Mouse (Mus musculus) embryo, embryonic 9.5 days (tissue): ENCODE measurements around the gene Rwdd2b.

Experiments used
- DNase-seq: peaks from one replicate; pipeline ENCODE4 v3.0.0-alpha.2; 2017; ENCODE audit errors: extremely low spot score

Rwdd2b gene

DNA sequence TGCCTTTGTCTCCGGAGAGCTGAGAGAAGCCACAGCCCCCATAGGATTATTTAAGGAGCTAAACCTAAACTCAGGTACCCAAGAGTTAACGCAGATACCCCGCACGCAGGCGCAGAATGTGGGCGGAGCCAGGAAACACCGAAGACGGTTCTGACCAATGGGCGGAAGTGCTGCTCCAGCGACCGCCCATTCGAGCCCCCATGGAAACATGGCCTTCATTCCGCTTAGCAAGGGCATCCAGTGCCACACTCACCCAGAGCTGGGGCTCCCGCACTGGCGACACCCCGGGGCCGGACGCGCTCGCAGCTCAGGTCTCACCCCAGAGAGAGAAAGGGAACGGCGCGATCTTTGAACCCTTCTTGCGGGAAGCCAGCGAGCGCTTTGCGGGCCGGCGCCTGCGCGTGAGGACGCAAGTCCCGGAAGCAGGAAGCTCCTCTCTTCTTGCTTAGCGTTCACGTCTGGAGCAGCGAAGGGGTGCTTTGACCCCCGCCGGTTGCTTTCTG lies at the start of gene Rwdd2b:
TSS of gene Rwdd2b (minus strand) at position 390 of the 503 bp plus-strand sequence.
- peak; percentile 91 for DNase-seq

DNA sequence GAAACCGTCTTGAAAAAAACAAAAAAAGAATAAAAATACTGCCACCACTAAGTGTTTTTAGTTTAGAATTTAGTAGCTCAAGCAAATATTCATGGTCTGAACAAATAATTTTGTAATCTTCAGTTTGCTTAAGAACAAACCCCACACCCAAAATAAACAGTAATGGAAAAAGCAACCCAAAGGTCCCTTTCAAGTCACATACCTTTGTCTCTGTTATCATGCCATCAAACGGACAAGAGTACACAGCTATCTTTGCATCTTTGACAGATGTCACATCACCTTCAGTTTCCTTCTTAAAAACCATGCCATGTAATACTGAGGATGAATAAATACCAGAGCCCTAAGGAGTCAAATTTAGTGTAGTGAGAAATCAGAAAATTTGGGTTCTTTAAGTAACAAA lies 48.2 kb upstream of the Rwdd2b start:
- DNase-seq: no peak

DNA sequence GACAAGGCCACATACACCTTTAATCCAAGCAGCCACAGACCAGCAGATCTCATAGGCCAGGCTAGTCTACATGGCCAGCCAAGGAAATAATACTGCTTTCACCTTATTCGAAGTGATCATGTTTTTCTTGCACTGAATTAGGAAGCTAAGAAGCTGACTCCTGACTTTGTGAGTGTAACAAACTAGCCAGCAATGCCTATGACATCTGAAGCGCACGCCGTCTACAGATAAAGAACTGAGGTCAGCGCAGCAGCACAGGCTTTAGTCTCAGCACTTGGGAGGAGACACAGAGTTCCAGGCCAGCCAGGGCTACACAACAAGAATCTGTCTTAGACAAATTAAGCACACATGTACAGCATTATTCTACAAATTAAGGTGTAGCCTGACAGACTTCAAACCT lies 46.4 kb upstream of the Rwdd2b start:
- no peak for DNase-seq

DNA sequence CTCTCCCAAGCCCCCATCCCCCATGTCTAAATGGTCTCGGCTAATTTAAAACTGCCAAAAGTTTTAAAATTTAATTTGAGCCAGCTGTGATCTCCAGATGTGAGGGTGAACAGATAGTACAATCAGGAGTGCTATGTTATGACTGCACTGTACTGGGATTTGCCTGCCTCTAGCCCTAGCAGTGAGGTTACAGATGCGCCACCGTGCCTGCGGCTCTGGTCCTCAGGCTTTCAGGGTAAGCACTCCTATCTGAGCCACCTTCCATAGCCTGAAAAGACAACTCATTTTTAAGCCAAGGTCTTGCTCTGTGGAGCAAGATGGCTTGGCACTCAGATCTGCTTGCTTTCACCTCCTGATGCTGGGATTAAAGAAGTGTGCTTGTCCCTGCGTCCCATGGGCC lies 44.0 kb upstream of the Rwdd2b start:
- DNase-seq: no peak

DNA sequence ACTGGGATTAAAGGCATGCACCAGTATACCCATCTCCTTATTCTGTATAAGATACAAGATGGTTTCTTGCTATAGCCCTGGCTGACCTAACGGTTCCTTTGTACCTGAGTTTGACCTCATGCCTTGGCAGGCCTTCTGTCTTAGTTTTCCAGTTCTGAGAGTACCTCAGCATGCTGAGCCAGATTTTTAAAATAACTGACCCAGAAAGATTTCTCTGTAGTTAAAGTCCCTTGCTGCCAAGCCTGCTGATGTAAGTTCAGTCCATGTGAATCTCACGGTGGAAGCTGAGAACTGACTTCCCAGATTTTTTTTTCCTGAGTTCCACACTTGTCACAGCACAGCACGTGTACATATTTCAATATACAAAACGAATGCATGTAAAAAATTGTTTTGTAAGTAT lies 30.2 kb upstream of the Rwdd2b start:
- no peak for DNase-seq

DNA sequence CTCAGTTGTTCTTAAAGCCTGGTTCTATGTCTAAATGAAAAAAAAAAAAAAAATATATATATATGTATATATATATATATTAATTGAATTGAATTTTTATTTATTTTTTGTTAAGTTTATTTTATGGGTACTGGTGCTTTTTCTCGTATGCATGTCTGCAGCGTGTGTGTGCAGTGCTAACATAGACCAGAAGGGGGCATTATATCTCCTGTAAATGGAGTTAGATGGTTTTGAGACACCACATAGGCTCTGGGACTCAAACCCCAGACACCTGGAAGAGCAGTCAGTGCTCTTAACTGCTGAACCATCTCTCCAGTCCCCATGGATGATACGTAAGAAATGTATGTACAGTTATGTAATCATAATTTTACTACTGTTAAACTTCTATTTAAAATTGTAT lies 18.4 kb upstream of the Rwdd2b start:
- DNase-seq: no peak

DNA sequence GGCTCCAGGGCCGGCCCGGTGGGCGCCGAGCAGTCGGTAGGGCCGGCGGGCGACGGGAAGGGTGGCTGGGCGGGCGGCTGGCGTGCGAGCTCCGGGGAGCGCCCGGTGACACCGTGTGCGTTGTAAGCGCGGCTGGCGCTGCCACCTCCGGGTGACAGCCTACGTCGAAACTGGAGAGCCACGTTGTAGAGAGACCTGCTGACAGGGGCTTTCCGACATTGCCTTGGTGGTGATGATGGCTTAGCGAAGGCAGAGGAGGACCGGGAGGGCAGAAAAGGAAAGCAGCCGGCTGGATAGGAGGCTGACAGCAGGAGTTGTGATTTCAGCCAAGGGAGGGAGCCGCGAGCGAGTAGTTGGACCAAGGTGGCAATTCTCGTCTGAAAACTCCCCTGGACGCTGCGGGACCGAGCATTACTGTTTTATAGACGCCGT lies 14.8 kb upstream of the Rwdd2b start:
- DNase-seq: no peak

DNA sequence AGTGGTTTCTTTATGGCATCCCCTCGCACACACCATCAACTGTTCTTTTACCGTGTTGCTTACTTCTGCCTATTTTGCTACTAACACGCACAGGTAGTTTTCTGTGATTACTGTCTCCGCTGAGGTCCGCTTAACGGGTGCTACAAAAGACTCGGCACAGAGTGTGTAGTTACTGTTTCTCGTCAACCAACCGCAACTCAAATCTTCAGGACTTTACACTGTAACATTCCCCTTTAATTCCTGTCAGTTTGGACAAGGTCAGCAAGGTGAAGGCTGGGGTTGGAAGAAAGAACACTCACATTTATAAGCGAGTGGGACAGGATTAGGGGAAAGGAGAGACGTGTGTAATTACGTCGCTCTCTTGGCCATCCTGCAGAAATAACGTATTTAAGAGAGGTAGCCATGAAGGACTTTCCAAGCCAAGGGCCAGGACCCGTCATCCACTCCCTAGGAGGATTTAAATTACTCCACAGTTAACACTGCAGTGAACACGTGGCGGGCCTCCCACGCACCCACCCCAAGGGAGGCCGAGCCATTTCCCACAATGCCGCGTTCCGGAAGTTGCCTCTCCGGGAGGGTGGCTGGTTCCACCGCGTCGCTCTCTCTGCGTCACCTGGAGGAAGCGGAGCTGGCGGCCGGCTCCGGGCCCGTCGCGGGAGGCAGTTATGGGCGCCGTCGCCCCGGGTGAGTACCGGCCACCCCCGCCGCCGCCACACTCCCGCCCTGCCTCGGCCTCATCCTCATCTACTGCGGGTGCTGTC lies 14.2 kb upstream of the Rwdd2b start, which contains the start of gene Usp16:
TSS of gene Usp16 (plus strand) at position 285 of the 761 bp plus-strand sequence.
- peak; percentile 88 for DNase-seq

DNA sequence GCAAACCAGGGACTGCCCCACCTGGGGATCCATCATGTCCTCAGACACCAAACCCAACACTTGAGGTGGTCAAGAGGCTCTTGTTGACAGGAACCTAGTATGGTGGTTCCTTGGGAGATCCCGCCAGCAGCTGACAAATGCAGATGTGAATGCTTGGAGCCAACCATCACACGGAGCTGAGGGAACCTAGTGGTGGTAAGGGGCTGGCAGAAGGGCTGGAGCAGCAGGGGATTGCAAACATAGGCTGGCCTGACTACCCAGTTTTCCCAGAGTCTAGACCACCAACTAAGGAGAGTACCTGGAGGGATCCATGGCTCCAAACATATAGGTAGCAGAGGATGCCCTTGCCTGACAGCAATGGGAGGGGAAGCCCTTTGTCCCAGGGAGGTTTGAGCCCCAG lies 12.9 kb upstream of the Rwdd2b start:
- no peak for DNase-seq

DNA sequence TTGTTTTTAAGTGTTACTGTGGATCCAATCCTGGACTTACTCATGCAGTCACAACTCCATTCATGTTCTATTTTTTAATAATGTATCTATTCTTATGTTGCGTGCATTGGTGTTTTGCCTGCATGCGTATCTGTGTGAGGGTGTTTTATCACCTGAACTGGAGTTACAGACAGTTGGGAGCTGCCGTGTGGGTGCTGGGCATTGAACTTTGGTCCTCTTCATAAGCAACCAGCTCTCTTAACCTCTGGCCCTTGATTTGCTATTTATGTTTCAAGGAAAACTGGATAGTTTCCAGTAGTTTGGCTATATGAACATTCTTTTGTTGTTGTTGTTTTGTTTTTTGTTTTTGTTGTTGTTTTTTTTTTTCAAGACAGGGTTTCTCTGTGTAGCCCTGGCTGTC lies 5.2 kb upstream of the Rwdd2b start:
- no peak for DNase-seq

DNA sequence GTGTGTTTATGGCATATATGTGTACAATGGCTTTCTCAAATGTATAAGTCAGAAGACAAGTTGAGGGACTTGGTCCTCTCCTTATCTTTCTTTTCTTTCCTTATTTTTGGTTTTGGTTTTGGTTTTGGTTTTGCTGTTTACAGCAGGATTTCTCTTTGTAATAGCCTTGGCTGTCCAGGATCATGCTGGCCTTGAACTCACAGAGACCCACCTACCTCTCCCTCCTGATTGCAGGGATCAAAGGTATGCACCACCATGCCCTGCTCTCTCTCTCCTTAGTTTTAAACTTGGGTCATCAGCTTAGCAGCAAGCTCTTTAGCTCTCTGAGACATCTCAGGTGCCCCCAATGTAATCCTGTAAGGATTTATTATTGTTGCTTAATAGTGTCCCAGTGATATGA lies 4.7 kb upstream of the Rwdd2b start:
- no peak for DNase-seq

DNA sequence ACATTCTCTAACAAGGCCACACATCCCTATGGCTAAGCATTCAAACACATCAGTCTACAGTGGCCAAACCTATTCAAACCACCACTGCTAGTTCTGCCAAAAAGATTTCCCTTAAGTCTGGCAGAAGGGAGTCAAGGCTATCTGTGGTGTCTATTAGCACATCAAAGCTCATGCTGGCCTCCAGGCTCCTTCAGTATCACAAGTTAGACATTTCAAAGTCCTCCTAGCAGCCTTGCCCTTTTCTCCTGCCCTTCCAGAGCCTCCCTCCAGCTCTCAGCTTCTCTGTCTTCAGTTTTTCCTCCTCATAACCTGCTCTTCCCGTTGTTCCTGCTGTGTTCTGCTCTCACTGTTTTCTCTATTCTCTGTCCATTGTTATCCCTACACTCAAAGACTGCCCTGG lies 3.7 kb upstream of the Rwdd2b start:
- DNase-seq: no peak

DNA sequence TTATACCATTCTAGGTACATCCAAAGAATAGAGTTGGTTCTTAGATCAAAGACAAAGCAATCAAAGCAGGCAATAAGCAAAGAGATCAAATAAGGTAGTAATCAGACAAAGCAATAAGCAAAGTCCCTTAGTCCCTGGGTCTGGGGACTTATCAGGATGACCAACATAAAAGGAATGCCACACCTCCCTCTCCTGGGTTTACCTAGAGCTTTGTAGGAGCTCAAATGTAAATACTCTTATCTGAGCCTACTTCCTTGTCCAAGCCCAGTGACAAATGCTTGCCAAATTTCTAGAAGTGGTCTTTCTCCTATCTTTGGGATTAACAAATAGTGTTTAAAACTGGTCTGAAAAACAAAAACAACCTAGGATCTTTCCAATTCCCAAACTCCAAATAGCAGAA lies 2.9 kb upstream of the Rwdd2b start:
- DNase-seq: no peak

DNA sequence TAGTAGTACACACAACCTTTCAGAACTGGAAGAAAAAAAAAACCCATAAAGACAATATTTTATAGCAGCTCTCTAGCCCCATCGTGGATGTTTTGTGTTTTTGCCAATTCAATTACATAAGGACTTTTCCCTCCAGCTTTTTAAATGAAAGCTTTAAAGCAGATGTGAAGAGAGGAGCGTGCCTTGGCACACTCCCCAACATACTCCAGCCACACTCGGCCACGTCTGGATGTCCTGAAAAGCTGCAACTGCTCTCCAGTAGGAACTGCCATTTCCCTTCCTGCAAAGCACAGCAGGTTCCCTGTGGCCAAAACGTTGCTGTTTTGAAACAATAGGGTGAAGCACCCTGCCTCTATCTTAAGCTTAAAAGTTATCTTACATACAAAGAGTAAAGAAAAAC lies 1.9 kb upstream of the Rwdd2b start:
- DNase-seq: no peak

DNA sequence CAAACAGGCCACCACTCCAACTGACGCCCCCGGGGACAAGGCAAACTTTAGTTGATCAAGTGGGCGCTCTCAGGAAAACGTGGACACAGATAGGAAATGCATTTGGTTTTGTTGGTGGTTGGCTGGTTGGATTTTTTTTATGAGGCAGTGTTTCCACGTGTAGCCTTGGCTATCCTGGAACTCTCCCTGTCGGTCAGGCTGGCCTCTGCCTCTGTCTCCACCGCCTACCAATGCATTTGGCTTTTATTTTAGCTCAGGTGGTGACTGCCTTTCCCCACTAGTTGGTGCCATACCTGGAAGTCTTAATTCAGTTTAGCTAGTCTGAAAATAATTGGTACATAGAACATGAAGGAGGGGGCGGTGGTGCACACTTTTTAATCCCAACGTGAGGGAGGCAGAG lies 716 bp upstream of the Rwdd2b start:
- no peak for DNase-seq

DNA sequence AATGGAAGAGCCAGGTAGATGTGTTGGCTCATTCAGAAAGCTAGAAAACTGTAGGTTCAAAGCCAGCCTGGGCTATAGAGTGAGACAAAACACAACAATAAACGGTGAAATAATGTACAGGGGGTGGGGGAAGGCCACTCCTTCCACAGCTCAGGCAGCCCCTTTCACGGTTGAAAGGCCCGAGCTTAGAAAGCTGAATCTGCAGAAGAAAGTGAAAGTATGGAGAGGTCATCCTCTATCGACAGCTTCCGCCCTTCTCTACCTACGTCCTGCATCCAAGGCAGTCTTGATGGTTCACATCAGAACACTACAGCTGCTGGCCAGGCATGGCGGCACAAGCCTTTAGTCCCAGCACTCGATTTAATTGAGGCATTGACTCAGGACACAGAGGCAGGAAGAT lies 1.7 kb downstream of the Rwdd2b start:
- DNase-seq: no peak

DNA sequence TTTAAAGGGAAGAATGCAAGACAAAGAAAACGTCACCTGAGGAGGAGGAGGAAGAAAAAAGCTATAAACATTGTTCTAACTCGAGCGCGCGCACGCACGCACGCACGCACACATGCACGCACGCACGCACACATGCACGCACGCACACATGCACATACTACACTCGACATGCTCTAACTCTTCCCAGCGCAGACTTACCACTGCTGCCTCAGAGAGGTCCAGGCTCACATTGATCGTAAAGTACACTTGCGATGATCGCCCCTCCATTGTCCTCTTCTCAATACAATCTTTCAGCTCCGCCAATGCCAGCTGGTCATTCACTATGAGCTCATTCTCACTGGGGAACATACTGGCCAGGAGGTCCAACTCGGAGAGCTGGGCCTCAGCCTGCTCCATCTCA lies 3.3 kb downstream of the Rwdd2b start:
- DNase-seq: no peak

DNA sequence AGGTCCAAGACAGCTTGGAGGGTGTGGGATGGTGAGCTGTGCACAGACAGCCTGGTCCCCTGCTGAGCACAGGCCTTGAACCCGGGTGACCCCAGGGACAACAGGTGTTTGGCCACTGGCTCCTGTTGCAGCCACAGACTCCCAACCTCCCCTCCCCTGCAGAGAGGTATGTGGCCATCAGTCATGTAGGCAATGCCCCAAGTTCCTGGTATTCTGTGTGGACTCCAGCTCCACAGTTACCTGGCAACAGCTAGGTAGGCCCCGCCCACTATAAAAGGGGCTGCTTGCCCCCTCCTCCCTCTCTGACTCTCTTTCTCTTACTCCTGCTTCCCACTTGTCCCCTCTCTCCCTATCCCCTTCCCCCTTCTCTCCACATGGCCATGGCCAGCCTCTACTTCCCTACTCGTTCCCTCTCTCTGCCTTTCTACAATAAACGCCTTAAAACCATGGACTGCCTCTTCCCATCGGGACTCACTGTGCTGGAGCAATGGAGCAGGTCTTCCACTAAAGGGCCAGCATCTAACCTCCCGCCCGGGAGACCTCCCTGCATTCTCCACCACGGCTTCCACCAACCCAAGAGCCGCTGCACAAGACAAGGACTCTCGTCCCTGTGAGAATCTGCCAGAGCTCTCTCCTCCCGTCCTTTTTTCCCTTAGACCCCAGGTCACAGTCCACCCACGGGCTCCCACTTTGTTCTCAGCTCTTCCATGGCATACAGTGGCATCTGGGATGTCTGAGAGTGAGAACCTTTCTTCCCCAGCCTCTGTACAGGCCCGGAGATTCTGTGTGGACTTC lies 4.8 kb downstream of the Rwdd2b start:
- DNase-seq: no peak

DNA sequence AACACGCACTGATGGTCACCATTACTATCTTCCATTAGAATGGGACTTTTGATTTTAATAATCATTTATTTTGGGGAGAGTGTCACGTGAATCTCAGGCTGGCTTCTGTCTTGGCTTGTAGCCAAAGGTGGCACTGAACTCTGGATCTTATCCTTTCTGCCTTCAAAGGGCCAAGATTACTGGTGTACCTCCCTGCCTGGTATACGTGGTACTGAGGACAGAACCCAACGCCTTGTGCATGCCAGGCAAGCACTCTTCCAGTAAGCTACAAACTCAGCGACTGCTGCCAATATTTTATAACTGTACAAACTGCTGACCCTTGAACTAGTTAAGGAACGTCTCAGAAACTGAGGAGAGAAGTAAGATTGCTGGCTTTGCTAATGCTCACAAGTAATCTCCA lies 5.4 kb downstream of the Rwdd2b start:
- DNase-seq: no peak

DNA sequence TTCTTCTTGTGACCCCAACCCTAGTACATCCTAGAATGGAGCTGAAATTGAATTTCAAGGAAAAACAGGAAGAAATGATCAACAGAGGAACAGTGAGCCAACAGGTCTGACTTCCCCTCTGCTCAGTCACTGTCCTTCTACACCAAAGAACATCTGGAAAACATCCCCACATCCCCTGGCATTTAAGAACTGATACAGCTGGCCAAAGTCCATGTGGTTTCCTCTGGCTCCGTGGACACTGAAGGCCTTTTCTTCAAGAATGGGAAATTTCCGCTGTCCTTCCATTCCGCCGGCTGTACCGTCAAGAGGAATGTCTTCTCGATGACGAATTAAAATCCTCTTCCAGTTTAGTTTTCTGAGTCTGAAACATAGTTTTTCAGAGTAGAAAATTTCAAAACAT lies 6.1 kb downstream of the Rwdd2b start:
- no peak for DNase-seq

DNA sequence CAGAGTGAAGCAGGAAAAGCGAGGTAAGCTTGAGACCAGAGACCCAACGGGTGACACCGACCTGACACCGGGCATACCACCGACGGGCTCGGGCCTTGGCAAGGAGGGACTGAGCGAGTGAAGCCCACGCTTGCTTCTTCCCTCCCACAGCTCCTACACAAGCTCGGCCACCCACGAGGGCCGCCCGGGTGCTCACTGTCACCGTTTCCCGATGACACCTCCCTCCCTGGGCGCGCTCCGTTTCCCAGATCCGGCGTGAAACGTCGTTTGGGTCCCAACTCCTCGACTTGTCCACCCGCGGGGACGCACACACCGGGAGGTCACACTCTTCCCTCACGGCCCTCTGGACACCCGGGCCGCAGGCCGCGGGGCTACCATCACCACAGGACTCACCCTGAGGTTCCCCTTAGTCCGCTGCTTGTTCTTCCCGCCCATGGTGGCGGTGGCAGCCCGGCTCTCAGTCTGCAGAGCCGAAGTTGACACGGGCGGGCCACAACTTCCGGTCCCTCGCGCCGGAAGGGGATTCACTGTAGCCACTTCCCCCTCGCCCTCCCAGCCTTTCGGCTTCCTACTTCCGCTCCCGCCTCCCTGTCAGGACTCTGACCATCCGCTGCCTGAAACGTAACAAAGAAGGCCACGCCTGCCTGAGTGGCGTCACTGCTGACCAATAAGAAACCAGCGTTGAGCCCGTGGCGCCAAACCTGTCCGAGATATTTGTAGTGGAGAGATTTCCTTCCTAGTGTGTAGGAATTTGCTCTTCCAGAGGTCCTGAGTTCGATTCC lies 8.1 kb downstream of the Rwdd2b start, which contains the start of gene Ltn1:
TSS of gene Ltn1 (minus strand) at position 580 of the 782 bp plus-strand sequence.
- DNase-seq: peak; percentile 97

DNA sequence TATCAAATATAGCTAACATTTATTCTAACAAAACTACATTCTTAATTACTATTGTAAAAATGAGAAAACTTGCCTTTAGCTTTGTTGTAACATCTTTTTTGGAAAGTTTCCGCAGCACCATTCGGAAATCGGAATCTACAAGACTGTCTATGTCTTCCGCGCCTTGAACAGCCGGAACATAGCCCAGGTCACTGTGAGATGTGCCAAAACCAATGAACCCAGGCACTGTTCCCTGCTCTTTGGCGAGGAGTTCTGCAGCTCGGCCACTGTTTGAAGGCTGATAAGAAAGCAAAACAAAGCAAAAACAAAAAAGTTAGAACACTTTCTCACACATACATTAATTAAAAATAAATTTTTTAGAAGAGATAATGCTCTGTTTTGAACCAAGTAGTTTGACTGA lies 12.9 kb downstream of the Rwdd2b start:
- DNase-seq: no peak
